Mouse (Mus musculus): ENCODE measurements around the gene Olfr1223. TPM values are rescaled to one million over a fixed set of nuclear protein-coding genes. Genes with fewer than 3 reads are reported as not detected.

Gene Olfr1223
- polyA plus RNA-seq, 1 experiment, result not detected

- H3K27me3 ChIP-seq (ENCODE audit: control insufficient read depth, insufficient read depth, insufficient read length), result no peaks in the 10 kb centered on the region
- no peaks in the 10 kb centered on the region for H3K36me3 ChIP-seq (ENCODE audit: control insufficient read depth, insufficient read depth)
- H3ac ChIP-seq (ENCODE audit: control insufficient read depth, insufficient read length), result no peak within 1 kb of the TSS
- no peak within 1 kb of the TSS for H3K4me3 ChIP-seq
- TF ChIP-seq MYOG (IDR thresholded peaks at IDR 0.05; ENCODE audit: control insufficient read depth in 1 of 3, insufficient read depth in 1 of 3, insufficient read length in 2 of 3, low read depth in 2 of 3), result no peak
- H3K4me2 ChIP-seq (ENCODE audit: low read depth), result no peak within 1 kb of the TSS
- no peaks in the 10 kb centered on the region for H3K79me2 ChIP-seq (ENCODE audit: control insufficient read depth, insufficient read depth)
Measured at GRCm38 (mm10) chr2:89132954-89133353, 18.4 kb downstream of the Olfr1223 start, which contains the start of gene Olfr1222. Gene Olfr1222, minus strand, starts transcription at chr2:89133054.

- no peaks in the 10 kb centered on the region for H3K36me3 ChIP-seq (ENCODE audit: control insufficient read depth, insufficient read depth)
- H3K4me2 ChIP-seq (ENCODE audit: low read depth), result no peak within 1 kb of the TSS
- no peaks in the 10 kb centered on the region for H3K27me3 ChIP-seq (ENCODE audit: control insufficient read depth, insufficient read depth, insufficient read length)
- H3ac ChIP-seq (ENCODE audit: control insufficient read depth, insufficient read length), result no peak within 1 kb of the TSS
- TF ChIP-seq POLR2A (IDR thresholded peaks at IDR 0.05; ENCODE audit: insufficient read length, low read depth) (no peak), REST (IDR thresholded peaks at IDR 0.05; ENCODE audit: insufficient read depth, insufficient read length) (no peak)
- H3K4me3 ChIP-seq, result no peak within 1 kb of the TSS
- no peaks in the 10 kb centered on the region for H3K79me2 ChIP-seq (ENCODE audit: control insufficient read depth, insufficient read depth)
Measured at GRCm38 (mm10) chr2:89117183-89117582, 34.2 kb downstream of the Olfr1223 start, which contains the start of gene Olfr1221. Gene Olfr1221, minus strand, starts transcription at chr2:89117283.

GRCm38 (mm10) chr2:89106735-89107134, 44.6 kb downstream of the Olfr1223 start, which contains the start of gene Olfr1220:
Gene Olfr1220, minus strand, starts transcription at chr2:89106835.
- H3K4me2 ChIP-seq (ENCODE audit: low read depth), result no peak within 1 kb of the TSS
- no peak within 1 kb of the TSS for H3ac ChIP-seq (ENCODE audit: control insufficient read depth, insufficient read length)
- H3K36me3 ChIP-seq (ENCODE audit: control insufficient read depth, insufficient read depth), result no peaks in the 10 kb centered on the region
- no peaks in the 10 kb centered on the region for H3K27me3 ChIP-seq (ENCODE audit: control insufficient read depth, insufficient read depth, insufficient read length)
- H3K79me2 ChIP-seq (ENCODE audit: control insufficient read depth, insufficient read depth), result no peaks in the 10 kb centered on the region
- no peak within 1 kb of the TSS for H3K4me3 ChIP-seq
- TF ChIP-seq POLR2A (IDR thresholded peaks at IDR 0.05; ENCODE audit: insufficient read length, low read depth) (no peak), REST (IDR thresholded peaks at IDR 0.05; ENCODE audit: insufficient read depth, insufficient read length) (no peak), E2F4 (IDR thresholded peaks at IDR 0.05; ENCODE audit: insufficient read depth) (no peak)

- Histone ChIP-seq H3ac (ENCODE audit: control insufficient read depth, insufficient read length) (no peak overlapping the region), H3K4me2 (ENCODE audit: low read depth) (no peak overlapping the region), H3K27me3 (ENCODE audit: control insufficient read depth, insufficient read depth, insufficient read length) (no peaks in the 10 kb centered on the region), H3K79me2 (ENCODE audit: control insufficient read depth, insufficient read depth) (no peaks in the 10 kb centered on the region), H3K36me3 (ENCODE audit: control insufficient read depth, insufficient read depth) (no peaks in the 10 kb centered on the region), H3K4me3 (no peak overlapping the region)
- TF ChIP-seq SRF (IDR thresholded peaks at IDR 0.05; ENCODE audit: control insufficient read depth, insufficient read length, low read depth) (no peak), E2F4 (IDR thresholded peaks at IDR 0.05; ENCODE audit: insufficient read depth) (no peak), TCF12 (IDR thresholded peaks at IDR 0.05; ENCODE audit: insufficient read depth, poor library complexity, severe bottlenecking) (no peak), CEBPB (IDR thresholded peaks at IDR 0.05; ENCODE audit: insufficient read depth, poor library complexity, severe bottlenecking) (no peak), REST (IDR thresholded peaks at IDR 0.05; ENCODE audit: insufficient read depth, insufficient read length) (no peak), POLR2AphosphoS2 (IDR thresholded peaks at IDR 0.05; ENCODE audit: insufficient read length, low read depth) (no peak), POLR2A (IDR thresholded peaks at IDR 0.05; ENCODE audit: insufficient read length, low read depth) (no peak), MYOD1 (IDR thresholded peaks at IDR 0.05; ENCODE audit: control insufficient read depth in 1 of 3, insufficient read length in 2 of 3, low read depth in 2 of 3) (no peak), TCF3 (IDR thresholded peaks at IDR 0.05; ENCODE audit: insufficient read length, low read depth) (no peak), USF1 (IDR thresholded peaks at IDR 0.05; ENCODE audit: low read depth) (no peak), MYOG (IDR thresholded peaks at IDR 0.05; ENCODE audit: control insufficient read depth in 1 of 3, insufficient read depth in 1 of 3, insufficient read length in 2 of 3, low read depth in 2 of 3) (no peak), MAX (IDR thresholded peaks at IDR 0.05; ENCODE audit: low read depth) (no peak)
Measured at GRCm38 (mm10) chr2:89105651-89106050, 45.7 kb downstream of the Olfr1223 start.

- H3K4me3 ChIP-seq, result no peak overlapping the region
- TF ChIP-seq MAX (IDR thresholded peaks at IDR 0.05; ENCODE audit: low read depth), result no peak
- TF ChIP-seq MYOD1 (IDR thresholded peaks at IDR 0.05; ENCODE audit: control insufficient read depth in 1 of 3, insufficient read length in 2 of 3, low read depth in 2 of 3), result no peak
- no peak for TF ChIP-seq TCF12 (IDR thresholded peaks at IDR 0.05; ENCODE audit: insufficient read depth, poor library complexity, severe bottlenecking)
- no peak for TF ChIP-seq TCF3 (IDR thresholded peaks at IDR 0.05; ENCODE audit: insufficient read length, low read depth)
- no peak for TF ChIP-seq CEBPB (IDR thresholded peaks at IDR 0.05; ENCODE audit: insufficient read depth, poor library complexity, severe bottlenecking)
Measured at GRCm38 (mm10) chr2:89093848-89094247, 57.5 kb downstream of the Olfr1223 start.

More at GRCm38 (mm10) chr2:89093848-89094247, 57.5 kb downstream of the Olfr1223 start:
- H3K27me3 ChIP-seq (ENCODE audit: control insufficient read depth, insufficient read depth, insufficient read length), result no peaks in the 10 kb centered on the region
- no peaks in the 10 kb centered on the region for H3K79me2 ChIP-seq (ENCODE audit: control insufficient read depth, insufficient read depth)
- H3ac ChIP-seq (ENCODE audit: control insufficient read depth, insufficient read length), result no peak overlapping the region
- no peaks in the 10 kb centered on the region for H3K36me3 ChIP-seq (ENCODE audit: control insufficient read depth, insufficient read depth)
- H3K4me2 ChIP-seq (ENCODE audit: low read depth), result no peak overlapping the region

Other genes with a start within 250 kb of the Olfr1223 start
- not detected for gene Olfr1208, start 249.2 kb downstream of the Olfr1223 start, polyA plus RNA-seq (2012; fragmentation: generic; extraction: Trizol)
- not detected for gene Olfr1209, start 236.4 kb downstream of the Olfr1223 start, polyA plus RNA-seq (2012; fragmentation: generic; extraction: Trizol)
- gene Olfr1211, start 213.4 kb downstream of the Olfr1223 start, polyA plus RNA-seq (2012; fragmentation: generic; extraction: Trizol), result not detected
- not detected for gene Olfr1212, start 197.6 kb downstream of the Olfr1223 start, polyA plus RNA-seq (2012; fragmentation: generic; extraction: Trizol)
- not detected for gene Gm13762, start 171.3 kb downstream of the Olfr1223 start, polyA plus RNA-seq (2012; fragmentation: generic; extraction: Trizol)
- not detected for gene Olfr1214, start 158.9 kb downstream of the Olfr1223 start, polyA plus RNA-seq (2012; fragmentation: generic; extraction: Trizol)
- gene Olfr1215, start 144.6 kb downstream of the Olfr1223 start, polyA plus RNA-seq (2012; fragmentation: generic; extraction: Trizol), result not detected
- not detected for gene Olfr1216, start 133.2 kb downstream of the Olfr1223 start, polyA plus RNA-seq (2012; fragmentation: generic; extraction: Trizol)
- not detected for gene Olfr1217, start 119.5 kb downstream of the Olfr1223 start, polyA plus RNA-seq (2012; fragmentation: generic; extraction: Trizol)
- gene Olfr1218, start 90.4 kb downstream of the Olfr1223 start, polyA plus RNA-seq (2012; fragmentation: generic; extraction: Trizol), result not detected
- gene Olfr1219, start 68.0 kb downstream of the Olfr1223 start, polyA plus RNA-seq (2012; fragmentation: generic; extraction: Trizol), result not detected
- gene Olfr1220, start 44.7 kb downstream of the Olfr1223 start, polyA plus RNA-seq (2012; fragmentation: generic; extraction: Trizol), result not detected
- not detected for gene Olfr1221, start 34.3 kb downstream of the Olfr1223 start, polyA plus RNA-seq (2012; fragmentation: generic; extraction: Trizol)
- not detected for gene Olfr1222, start 18.5 kb downstream of the Olfr1223 start, polyA plus RNA-seq (2012; fragmentation: generic; extraction: Trizol)
- gene Olfr1224-ps1, start 12.5 kb upstream of the Olfr1223 start, polyA plus RNA-seq (2012; fragmentation: generic; extraction: Trizol), result not detected
- not detected for gene Olfr1225, start 23.1 kb upstream of the Olfr1223 start, polyA plus RNA-seq (2012; fragmentation: generic; extraction: Trizol)
- gene Olfr1226, start 48.5 kb upstream of the Olfr1223 start, polyA plus RNA-seq (2012; fragmentation: generic; extraction: Trizol), result not detected
- not detected for gene Olfr1228, start 102.5 kb upstream of the Olfr1223 start, polyA plus RNA-seq (2012; fragmentation: generic; extraction: Trizol)
- gene Olfr1229, start 136.5 kb upstream of the Olfr1223 start, polyA plus RNA-seq (2012; fragmentation: generic; extraction: Trizol), result not detected
- not detected for gene Olfr1230, start 145.7 kb upstream of the Olfr1223 start, polyA plus RNA-seq (2012; fragmentation: generic; extraction: Trizol)
- not detected for gene Olfr1231, start 155.5 kb upstream of the Olfr1223 start, polyA plus RNA-seq (2012; fragmentation: generic; extraction: Trizol)
- not detected for gene Olfr1232, start 178.1 kb upstream of the Olfr1223 start, polyA plus RNA-seq (2012; fragmentation: generic; extraction: Trizol)
- gene Olfr1233, start 190.8 kb upstream of the Olfr1223 start, polyA plus RNA-seq (2012; fragmentation: generic; extraction: Trizol), result not detected
- not detected for gene Olfr1234, start 213.3 kb upstream of the Olfr1223 start, polyA plus RNA-seq (2012; fragmentation: generic; extraction: Trizol)